11 mouse cellular contexts compared by ENCODE assay signal in genomic region chr7:46501458-46501857, GRCm38 (mm10).
"Had no signal": no experiment of that assay in that cellular context is flagged by ENCODE, and none has a peak within 500 bp of the region (broad histone marks: within the 10 kb centered on the region; RNA-seq: fewer than 3 reads in every experiment).

No protein-coding gene starts in this region.

- DNase-seq: liver, postnatal 0 days; lung, adult 2 months; lung, postnatal 14 days; lung, postnatal 36 days; right cerebral cortex, postnatal 14 days; thymus, adult 2 months; thymus, postnatal 25 days; thymus, postnatal 4 days had no signal

- ATAC-seq: liver, postnatal 0 days; lung, postnatal 0 days; midbrain, embryonic 13.5 days; midbrain, embryonic 15.5 days had no signal
